Mouse (Mus musculus): Measurements from ENCODE around the gene Atp13a3.

DNA sequence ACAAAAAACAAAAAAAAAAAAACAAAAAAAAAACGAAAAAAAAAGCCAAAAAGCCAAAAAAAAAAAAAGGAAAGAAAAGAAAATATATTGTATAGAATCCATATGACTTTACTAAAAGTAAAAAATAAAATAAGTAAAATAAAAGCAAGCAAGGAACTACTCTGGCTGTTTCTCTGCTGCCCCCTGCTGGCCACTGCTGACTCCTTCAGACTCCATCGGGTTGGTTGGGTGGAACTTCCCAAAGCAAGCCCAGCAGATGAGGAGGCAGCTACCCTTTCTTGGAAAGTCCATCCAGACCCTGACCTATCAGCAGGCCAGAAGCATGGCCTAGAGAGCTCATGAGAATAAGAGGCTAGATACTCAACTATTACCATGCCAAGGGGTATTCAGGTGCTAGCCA, 143.1 kb downstream of the Atp13a3 start:
- TF ChIP-seq CTCF (IDR thresholded peaks at IDR 0.05; ENCODE audit: control insufficient read depth, insufficient read depth, insufficient read length) (peak; percentile 43), MYOD1 (IDR thresholded peaks at IDR 0.05; ENCODE audit: control insufficient read depth, insufficient read length, low read depth) (no peak), MAX (IDR thresholded peaks at IDR 0.05) (no peak)
